Mouse (Mus musculus) ZHBTc4 (cell line): ENCODE results near the gene Sept4.

Experiments
- DNase-seq: peaks from one replicate; pipeline ENCODE4 v3.0.0-alpha.2; 2011; ENCODE audit warnings: low read depth, low spot score

Sept4 gene

GRCm38 (mm10) chr11:87578963-87579601 is 10.4 kb downstream of the Sept4 start:
- DNase-seq: no peak

GRCm38 (mm10) chr11:87579713-87580112 is 11.0 kb downstream of the Sept4 start:
- no peak for DNase-seq

GRCm38 (mm10) chr11:87580543-87581085 is 11.9 kb downstream of the Sept4 start:
- DNase-seq: no peak

- DNase-seq: no peak
Measured at GRCm38 (mm10) chr11:87581161-87581865, 12.6 kb downstream of the Sept4 start.

GRCm38 (mm10) chr11:87581933-87582710 is 13.4 kb downstream of the Sept4 start:
- DNase-seq: no peak

GRCm38 (mm10) chr11:87583291-87584034 is 14.8 kb downstream of the Sept4 start:
- no peak for DNase-seq

GRCm38 (mm10) chr11:87584711-87585505 is 16.2 kb downstream of the Sept4 start:
- DNase-seq: no peak

- DNase-seq: no peak
Measured at GRCm38 (mm10) chr11:87587211-87587874, 18.6 kb downstream of the Sept4 start.

GRCm38 (mm10) chr11:87589605-87590004 is 20.9 kb downstream of the Sept4 start:
- no peak for DNase-seq

GRCm38 (mm10) chr11:87590841-87591525 is 22.3 kb downstream of the Sept4 start:
- DNase-seq: peak; percentile 33

GRCm38 (mm10) chr11:87591526-87592353 is 23.0 kb downstream of the Sept4 start, which contains the start of gene Mtmr4:
Gene Mtmr4, plus strand, starts transcription at chr11:87592162.
- peak; percentile 100 for DNase-seq

GRCm38 (mm10) chr11:87592354-87592695 is 23.6 kb downstream of the Sept4 start:
- DNase-seq: no peak

GRCm38 (mm10) chr11:87592713-87593598 is 24.3 kb downstream of the Sept4 start:
- no peak for DNase-seq

- DNase-seq: peak; percentile 97
Measured at GRCm38 (mm10) chr11:87595327-87595841, 26.7 kb downstream of the Sept4 start.

GRCm38 (mm10) chr11:87595976-87596375 is 27.3 kb downstream of the Sept4 start:
- DNase-seq: peak; percentile 56

- DNase-seq: no peak
Measured at GRCm38 (mm10) chr11:87596492-87596891, 27.8 kb downstream of the Sept4 start.

GRCm38 (mm10) chr11:87597061-87597460 is 28.4 kb downstream of the Sept4 start:
- DNase-seq: no peak
